Mouse (Mus musculus) WW6 (cell line): ENCODE measurements around the gene Rngtt.

ENCODE experiments used
- DNase-seq: peaks from one replicate; pipeline ENCODE4 v3.0.0-alpha.2; 2013; ENCODE audit warnings: low read depth, low spot score

Rngtt gene

GRCm38 (mm10) chr4:33514108-33515000 is 204.2 kb downstream of the Rngtt start:
- no peak for DNase-seq

- no peak for DNase-seq
Measured at GRCm38 (mm10) chr4:33520196-33520595, 210.1 kb downstream of the Rngtt start.

GRCm38 (mm10) chr4:33520938-33521337 is 210.8 kb downstream of the Rngtt start:
- DNase-seq, result no peak

- DNase-seq, result no peak
Measured at GRCm38 (mm10) chr4:33523774-33524173, 213.7 kb downstream of the Rngtt start.

GRCm38 (mm10) chr4:33524481-33525141 is 214.5 kb downstream of the Rngtt start:
- DNase-seq, result no peak

- no peak for DNase-seq
Measured at GRCm38 (mm10) chr4:33525272-33525671, 215.2 kb downstream of the Rngtt start.

- peak; percentile 26 for DNase-seq
Measured at GRCm38 (mm10) chr4:33526092-33526491, 216.0 kb downstream of the Rngtt start.

- no peak for DNase-seq
Measured at GRCm38 (mm10) chr4:33526675-33527074, 216.6 kb downstream of the Rngtt start.

GRCm38 (mm10) chr4:33532596-33532995 is 222.5 kb downstream of the Rngtt start:
- DNase-seq, result no peak

GRCm38 (mm10) chr4:33544755-33545576 is 234.9 kb downstream of the Rngtt start:
- no peak for DNase-seq

- no peak for DNase-seq
Measured at GRCm38 (mm10) chr4:33545577-33545879, 235.4 kb downstream of the Rngtt start.

GRCm38 (mm10) chr4:33546278-33546677 is 236.2 kb downstream of the Rngtt start:
- no peak for DNase-seq

GRCm38 (mm10) chr4:33547315-33547929 is 237.3 kb downstream of the Rngtt start:
- DNase-seq, result no peak

- DNase-seq, result no peak
Measured at GRCm38 (mm10) chr4:33549606-33550005, 239.5 kb downstream of the Rngtt start.
